Mouse (Mus musculus) CH12.LX (cell line): Measurements from ENCODE around the gene Daxx. TPM values are rescaled to one million over a fixed set of nuclear protein-coding genes. Genes with fewer than 3 reads are reported as not detected.

Experiments
- DNase-seq: peaks from one replicate; pipeline ENCODE4 v3.0.0-alpha.2; 2013; ENCODE audit errors: extremely low read depth
- H3K27ac ChIP-seq: 2 replicates; pipeline ENCODE4 v1.5.1; 2012; ENCODE audit warnings: low read depth, mild to moderate bottlenecking, control low read depth, moderate library complexity; ENCODE audit not compliant: insufficient read depth
- H3K27me3 ChIP-seq: replicated peaks from 2 replicates; pipeline ENCODE3; 2012; ENCODE audit warnings: inconsistent platforms
- H3K36me3 ChIP-seq, 2 experiments: replicated peaks in 1 of 2; 2 replicates each; pipeline versions ENCODE3 to v1.6.1; 2012; ENCODE audit warnings: inconsistent platforms in 1 of 2, low read length in 1 of 2, mild to moderate bottlenecking in 1 of 2, mixed read lengths in 1 of 2, moderate library complexity in 1 of 2; ENCODE audit not compliant: control insufficient read depth in 1 of 2, insufficient read depth in 1 of 2
- H3K4me1 ChIP-seq, 2 experiments: 2 replicates each; pipeline ENCODE4 v1.6.1; 2012; ENCODE audit warnings: inconsistent platforms in 1 of 2, moderate library complexity in 1 of 2; ENCODE audit not compliant: insufficient read depth in 2 of 2, control insufficient read depth in 1 of 2
- H3K4me2 ChIP-seq: 2 replicates; pipeline ENCODE4 v1.6.1; 2012; ENCODE audit warnings: low read depth, mild to moderate bottlenecking, control low read depth; ENCODE audit not compliant: poor library complexity, insufficient read depth, severe bottlenecking
- H3K4me3 ChIP-seq, 3 experiments: fragments of 150-350 bp in 1 of 3; sonication (generic) in 1 of 3; replicated peaks in 1 of 3; 2 replicates each; pipeline versions ENCODE3 to v1.5.1; 2011 to 2012; ENCODE audit warnings: low read depth in 2 of 3, low read length in 2 of 3, mild to moderate bottlenecking in 2 of 3, moderate library complexity in 2 of 3, control low read depth in 1 of 3, improper control_type of control experiment in 1 of 3, inconsistent platforms in 1 of 3, mixed read lengths in 1 of 3; ENCODE audit not compliant: poor library complexity in 1 of 3
- H3K79me2 ChIP-seq: replicated peaks from 2 replicates; pipeline ENCODE4 v1.6.1; 2012; ENCODE audit warnings: mild to moderate bottlenecking, moderate library complexity; ENCODE audit not compliant: control insufficient read depth, poor library complexity, insufficient read depth, severe bottlenecking; ENCODE audit errors: extremely low read depth
- H3K9ac ChIP-seq: 2 replicates; pipeline ENCODE4 v1.6.1; 2012; ENCODE audit warnings: low read depth, mild to moderate bottlenecking, control low read depth, moderate library complexity; ENCODE audit not compliant: insufficient read depth
- H3K9me3 ChIP-seq: replicated peaks from 2 replicates; pipeline ENCODE3; 2012; ENCODE audit warnings: low read length, inconsistent platforms, mixed read lengths
- BHLHE40 ChIP-seq: IDR thresholded peaks from 2 replicates; pipeline ENCODE4 v1.6.1; 2011; ENCODE audit warnings: mild to moderate bottlenecking, low read depth, low read length, improper control_type of control experiment
- CHD1 ChIP-seq: IDR thresholded peaks from 2 replicates; pipeline ENCODE4 v1.6.1; 2012; ENCODE audit warnings: low read depth, low read length, improper control_type of control experiment, inconsistent platforms
- CHD2 ChIP-seq: IDR thresholded peaks from 2 replicates; pipeline ENCODE4 v1.6.1; 2011; ENCODE audit warnings: low read length, improper control_type of control experiment
- ELF1 ChIP-seq: IDR thresholded peaks from 2 replicates; pipeline ENCODE4 v1.6.1; 2014; ENCODE audit warnings: low read depth, mild to moderate bottlenecking, inconsistent platforms, low read length, improper control_type of control experiment
- HCFC1 ChIP-seq: IDR thresholded peaks from 2 replicates; pipeline ENCODE4 v1.6.1; 2012; ENCODE audit warnings: low read depth, mild to moderate bottlenecking, inconsistent platforms, low read length, improper control_type of control experiment
- IRF4 ChIP-seq: IDR thresholded peaks from 2 replicates; pipeline ENCODE4 v1.6.1; 2014; ENCODE audit warnings: low read depth, mild to moderate bottlenecking, inconsistent platforms, low read length, improper control_type of control experiment
- JUN ChIP-seq: IDR thresholded peaks from 2 replicates; pipeline ENCODE4 v1.6.1; 2011; ENCODE audit warnings: low read depth, mild to moderate bottlenecking, low read length, improper control_type of control experiment, moderate library complexity; ENCODE audit not compliant: insufficient read depth
- KAT2A ChIP-seq: IDR thresholded peaks from 2 replicates; pipeline ENCODE4 v1.6.1; 2012; ENCODE audit warnings: low read length, improper control_type of control experiment, inconsistent platforms; ENCODE audit not compliant: insufficient replicate concordance
- MAX ChIP-seq: IDR thresholded peaks from 2 replicates; pipeline ENCODE4 v1.6.1; 2011; ENCODE audit warnings: low read length, improper control_type of control experiment
- MEF2A ChIP-seq: IDR thresholded peaks from 2 replicates; pipeline ENCODE4 v1.6.1; 2014; ENCODE audit warnings: low read depth, mild to moderate bottlenecking, inconsistent platforms, low read length, improper control_type of control experiment, borderline replicate concordance
- MYC ChIP-seq: IDR thresholded peaks from 2 replicates; pipeline ENCODE4 v1.6.1; 2011; ENCODE audit warnings: low read depth, mild to moderate bottlenecking, improper control_type of control experiment, low read length
- NRF1 ChIP-seq: IDR thresholded peaks from 2 replicates; pipeline ENCODE4 v1.6.1; 2014; ENCODE audit warnings: low read depth, mild to moderate bottlenecking, inconsistent platforms, low read length, improper control_type of control experiment, moderate library complexity
- PAX5 ChIP-seq: IDR thresholded peaks from 2 replicates; pipeline ENCODE4 v1.6.1; 2012; ENCODE audit warnings: low read length, inconsistent platforms, mixed read lengths
- POLR2A ChIP-seq: IDR thresholded peaks from 2 replicates; pipeline ENCODE4 v1.6.1; 2011; ENCODE audit warnings: low read depth, mild to moderate bottlenecking, improper control_type of control experiment, low read length
- RAD21 ChIP-seq: IDR thresholded peaks from 2 replicates; pipeline ENCODE4 v1.6.1; 2011; ENCODE audit warnings: low read depth, mild to moderate bottlenecking, low read length, improper control_type of control experiment, moderate library complexity
- RCOR1 ChIP-seq: conservative IDR thresholded peaks from 2 replicates; pipeline ENCODE4 v1.6.1; 2012; ENCODE audit warnings: low read depth, mild to moderate bottlenecking, inconsistent platforms, low read length, improper control_type of control experiment
- SMC3 ChIP-seq: IDR thresholded peaks from 2 replicates; pipeline ENCODE4 v1.6.1; 2011; ENCODE audit warnings: low read depth, low read length, improper control_type of control experiment
- TBP ChIP-seq: conservative IDR thresholded peaks from 2 replicates; pipeline ENCODE4 v1.6.1; 2011; ENCODE audit warnings: low read depth, low read length, improper control_type of control experiment
- UBTF ChIP-seq: IDR thresholded peaks from 2 replicates; pipeline ENCODE4 v1.6.1; 2012; ENCODE audit warnings: low read depth, mild to moderate bottlenecking, inconsistent platforms, low read length, improper control_type of control experiment, moderate library complexity
- ZC3H11A ChIP-seq: IDR thresholded peaks from 2 replicates; pipeline ENCODE4 v1.6.1; 2012; ENCODE audit warnings: low read depth, mild to moderate bottlenecking, inconsistent platforms, low read length, improper control_type of control experiment
- ZMIZ1 ChIP-seq: IDR thresholded peaks from 2 replicates; pipeline ENCODE4 v1.6.1; 2012; ENCODE audit warnings: low read depth, mild to moderate bottlenecking, inconsistent platforms, low read length, improper control_type of control experiment
- dilution Hi-C: fragments of 300-500 bp; cut with MboI; formaldehyde crosslinking; loops from 2 replicates; pipeline ENCODE4 v1.14.3; 2020; ENCODE audit warnings: low sequenced_read_pairs; ENCODE audit not compliant: extremely low pct_unique_long_range_greater_than_20kb, extremely low pct_ligation_motif_present
- in situ Hi-C: fragments of 300-500 bp; cut with MboI; formaldehyde crosslinking; loops from 3 replicates; pipeline ENCODE4 v1.14.3; 2019; ENCODE audit warnings: low sequenced_read_pairs, low pct_ligation_motif_present, low pct_unique_long_range_greater_than_20kb, mixed read lengths
- polyA plus RNA-seq: library from polyadenylated mRNA; unstranded; fragments of >175 nt; gene quantifications from 2 replicates; pipeline ENCODE4 v1.2.1, GENCODE M21; 2012; ENCODE audit warnings: low read depth; ENCODE audit not compliant: insufficient read length
- total RNA-seq, 2 experiments: library from RNA; depleted of rRNA; stranded (reverse); fragments of 300-350 nt in 1 of 2; fragments of >200 nt in 1 of 2; gene quantifications; 2 replicates each; pipeline ENCODE4 v1.2.3; 2012 to 2014

The Daxx gene
- total and polyA plus RNA-seq, 3 experiments = 32.3 to 53.0 (median 33.8) TPM

- Histone ChIP-seq H3K4me3 (no peak overlapping the region), H3K79me2 (no peaks in the 10 kb centered on the region), H3K27ac (no peak overlapping the region), H3K9ac (no peak overlapping the region), H3K4me1 (peaks cover 0 to 10% of the 10 kb centered on the region in 2 experiments; a peak in 2 of 4 replicates), H3K4me2 (no peak overlapping the region), H3K36me3 (no peaks in the 10 kb centered on the region), H3K9me3 (no peaks in the 10 kb centered on the region), H3K27me3 (no peaks in the 10 kb centered on the region)
- DNase-seq = no peak
- no peak for TF ChIP-seq ZC3H11A
- no peak for TF ChIP-seq RAD21
- no peak for TF ChIP-seq ZMIZ1
- TF ChIP-seq HCFC1 = no peak
- no peak for TF ChIP-seq NRF1
- TF ChIP-seq SMC3 = no peak
- TF ChIP-seq POLR2A = no peak
- no peak for TF ChIP-seq MYC
- no peak for TF ChIP-seq UBTF
- TF ChIP-seq PAX5 = no peak
- no peak for TF ChIP-seq ELF1
- TF ChIP-seq RCOR1 = no peak
- TF ChIP-seq BHLHE40 = no peak
- TF ChIP-seq IRF4 = no peak
- TF ChIP-seq CHD2 = no peak
- in situ Hi-C loops (no loop called here), dilution Hi-C loops (no loop called here)
Observed at GRCm38 (mm10) chr17:33899642-33900041, 9.6 kb upstream of the Daxx start.

- no peaks in the 10 kb centered on the region for H3K9me3 ChIP-seq
- H3K27me3 ChIP-seq = no peaks in the 10 kb centered on the region
- no peak for DNase-seq
- H3K9ac ChIP-seq = no peak overlapping the region
- no peaks in the 10 kb centered on the region for H3K79me2 ChIP-seq
- no peak overlapping the region for H3K27ac ChIP-seq
- in situ Hi-C loops (no loop called here), dilution Hi-C loops (no loop called here)
- H3K4me2 ChIP-seq = no peak overlapping the region
- H3K4me1 ChIP-seq = peaks cover 0 to 10% of the 10 kb centered on the region in 2 experiments; a peak in 2 of 4 replicates
- no peaks in the 10 kb centered on the region for H3K36me3 ChIP-seq
- TF ChIP-seq MEF2A (no peak), HCFC1 (no peak), TBP (no peak), PAX5 (no peak), CHD1 (no peak), MYC (no peak), ZC3H11A (no peak), JUN (no peak), MAX (no peak), UBTF (no peak), KAT2A (no peak)
- no peak overlapping the region for H3K4me3 ChIP-seq
Observed at GRCm38 (mm10) chr17:33900281-33900988, 8.8 kb upstream of the Daxx start.
